Mouse (Mus musculus) neural tube, embryonic 13.5 days (tissue): Measurements from ENCODE around the gene Osbpl9. TPM values are rescaled to one million over a fixed set of nuclear protein-coding genes. Genes with fewer than 3 reads are reported as not detected.

Experiments
- ATAC-seq: fragments of 200-750 bp; cut with Nextera tagmentation; 2 replicates; pipeline ENCODE4 v1.8.0; 2017; ENCODE audit warnings: low read depth, mild to moderate bottlenecking, moderate TSS enrichment, moderate library complexity
- H3K27ac ChIP-seq: fragments of 300-500 bp; sonication (generic); replicated peaks from 2 replicates; pipeline ENCODE4 v1.5.1; 2015; ENCODE audit warnings: moderate library complexity, mild to moderate bottlenecking, inconsistent platforms
- H3K27me3 ChIP-seq: fragments of 300-500 bp; sonication (generic); 2 replicates; pipeline ENCODE4 v1.6.1; 2015; ENCODE audit warnings: mild to moderate bottlenecking, inconsistent platforms
- H3K36me3 ChIP-seq: fragments of 300-500 bp; sonication (generic); 2 replicates; pipeline ENCODE4 v1.6.1; 2015; ENCODE audit warnings: mild to moderate bottlenecking, inconsistent platforms
- H3K4me1 ChIP-seq: fragments of 300-500 bp; sonication (generic); replicated peaks from 2 replicates; pipeline ENCODE4 v1.6.1; 2015; ENCODE audit warnings: inconsistent platforms
- H3K4me2 ChIP-seq: fragments of 300-500 bp; sonication (generic); 2 replicates; pipeline ENCODE4 v1.6.1; 2015; ENCODE audit warnings: inconsistent platforms, mild to moderate bottlenecking, moderate library complexity
- H3K4me3 ChIP-seq: fragments of 300-500 bp; sonication (generic); 2 replicates; pipeline ENCODE4 v1.5.1; 2015; ENCODE audit warnings: mild to moderate bottlenecking, inconsistent platforms
- H3K9ac ChIP-seq: fragments of 300-500 bp; sonication (generic); 2 replicates; pipeline ENCODE4 v1.6.1; 2015; ENCODE audit warnings: moderate library complexity, mild to moderate bottlenecking, inconsistent platforms
- H3K9me3 ChIP-seq: fragments of 300-500 bp; sonication (generic); 2 replicates; pipeline ENCODE4 v1.6.1; 2016; ENCODE audit warnings: inconsistent platforms
- WGBS: fragments of 180-500 bp; shearing (Covaris S2); methylation state at CpG from one replicate; pipeline ENCODE4 v1.1.7; 2015; 5-methylcytosine and 5-hydroxymethylcytosine counted together
- polyA plus RNA-seq: library from polyadenylated mRNA; unstranded; fragments of >200 nt; fragmentation: Nextera tagmentation; extraction: Ambion mirVana; gene quantifications from 2 replicates; pipeline ENCODE4 v1.2.1, GENCODE M21; 2015

Gene Osbpl9
- polyA plus RNA-seq, 1 experiment from 2014 or later = 97.0 TPM

- peaks cover 76% of the 10 kb centered on the region for H3K36me3 ChIP-seq
- H3K27me3 ChIP-seq = no peaks in the 10 kb centered on the region
- H3K27ac ChIP-seq = no peak overlapping the region
- H3K4me2 ChIP-seq = no peak overlapping the region
- H3K9ac ChIP-seq = no peak overlapping the region
- no peaks in the 10 kb centered on the region for H3K9me3 ChIP-seq
- ATAC-seq = no peak
- 74% methylated on average over 9 of the region's 9 CpGs for WGBS
- H3K4me3 ChIP-seq = no peak overlapping the region
- H3K4me1 ChIP-seq = 0 out of 2 replicates have a peak, but pooled peaks cover 7% of the 10 kb centered on the region
Observed at GRCm38 (mm10) chr4:109054003-109054402, 148.1 kb downstream of the Osbpl9 start.

- 0 out of 2 replicates have a peak, but pooled peaks cover 7% of the 10 kb centered on the region for H3K4me1 ChIP-seq
- no peaks in the 10 kb centered on the region for H3K9me3 ChIP-seq
- peaks cover 72% of the 10 kb centered on the region for H3K36me3 ChIP-seq
- no peak for ATAC-seq
- no peak overlapping the region for H3K4me3 ChIP-seq
- peak overlapping the region; percentile 33; the same call in 1 of the 2 replicates for H3K27ac ChIP-seq
- no peak overlapping the region for H3K4me2 ChIP-seq
- H3K9ac ChIP-seq = no peak overlapping the region
- H3K27me3 ChIP-seq = no peaks in the 10 kb centered on the region
- WGBS = no CpG with 5 or more reads among the region's 1 CpGs
Observed at GRCm38 (mm10) chr4:109052282-109052681, 149.8 kb downstream of the Osbpl9 start.

GRCm38 (mm10) chr4:109048258-109048657 is 153.8 kb downstream of the Osbpl9 start:
- Histone ChIP-seq H3K27ac (no peak overlapping the region), H3K9ac (no peak overlapping the region), H3K4me1 (0 out of 2 replicates have a peak, but pooled peaks cover 7% of the 10 kb centered on the region), H3K36me3 (peaks cover 83% of the 10 kb centered on the region), H3K4me2 (no peak overlapping the region), H3K4me3 (no peak overlapping the region), H3K27me3 (no peaks in the 10 kb centered on the region), H3K9me3 (no peaks in the 10 kb centered on the region)
- WGBS = 82% methylated on average over 4 of the region's 4 CpGs
- ATAC-seq = no peak

GRCm38 (mm10) chr4:109043756-109044155 is 158.3 kb downstream of the Osbpl9 start:
- ATAC-seq = no peak
- Histone ChIP-seq H3K9ac (no peak overlapping the region), H3K9me3 (no peaks in the 10 kb centered on the region), H3K4me2 (no peak overlapping the region), H3K27ac (no peak overlapping the region), H3K4me3 (no peak overlapping the region), H3K4me1 (no peaks in the 10 kb centered on the region), H3K27me3 (no peaks in the 10 kb centered on the region), H3K36me3 (peaks cover 91% of the 10 kb centered on the region)
- 77% methylated on average over 5 of the region's 5 CpGs for WGBS

GRCm38 (mm10) chr4:109043294-109043693 is 158.8 kb downstream of the Osbpl9 start:
- 85% methylated on average over 5 of the region's 5 CpGs for WGBS
- Histone ChIP-seq H3K9me3 (no peaks in the 10 kb centered on the region), H3K36me3 (peaks cover 93% of the 10 kb centered on the region), H3K9ac (no peak overlapping the region), H3K4me1 (no peaks in the 10 kb centered on the region), H3K27me3 (no peaks in the 10 kb centered on the region), H3K4me3 (no peak overlapping the region), H3K4me2 (no peak overlapping the region), H3K27ac (no peak overlapping the region)
- ATAC-seq = no peak

- no peaks in the 10 kb centered on the region for H3K27me3 ChIP-seq
- WGBS = 91% methylated on average over 4 of the region's 4 CpGs
- H3K36me3 ChIP-seq = peaks cover 91% of the 10 kb centered on the region
- H3K4me1 ChIP-seq = no peaks in the 10 kb centered on the region
- no peak for ATAC-seq
- H3K9ac ChIP-seq = no peak overlapping the region
- no peak overlapping the region for H3K27ac ChIP-seq
- no peaks in the 10 kb centered on the region for H3K9me3 ChIP-seq
- H3K4me2 ChIP-seq = no peak overlapping the region
- H3K4me3 ChIP-seq = no peak overlapping the region
Observed at GRCm38 (mm10) chr4:109042739-109043138, 159.3 kb downstream of the Osbpl9 start.

- Histone ChIP-seq H3K4me3 (no peak overlapping the region), H3K36me3 (peaks cover 70% of the 10 kb centered on the region), H3K9ac (no peak overlapping the region), H3K27me3 (no peaks in the 10 kb centered on the region), H3K4me1 (no peaks in the 10 kb centered on the region), H3K27ac (no peak overlapping the region), H3K9me3 (no peaks in the 10 kb centered on the region), H3K4me2 (no peak overlapping the region)
- ATAC-seq = no peak
Observed at GRCm38 (mm10) chr4:109036327-109036726, 165.7 kb downstream of the Osbpl9 start.

- no peaks in the 10 kb centered on the region for H3K9me3 ChIP-seq
- ATAC-seq = no peak
- WGBS = 98% methylated on average over 2 of the region's 2 CpGs
- no peak overlapping the region for H3K4me2 ChIP-seq
- no peaks in the 10 kb centered on the region for H3K27me3 ChIP-seq
- no peak overlapping the region for H3K27ac ChIP-seq
- H3K4me1 ChIP-seq = no peaks in the 10 kb centered on the region
- H3K9ac ChIP-seq = no peak overlapping the region
- no peak overlapping the region for H3K4me3 ChIP-seq
- H3K36me3 ChIP-seq = peaks cover 68% of the 10 kb centered on the region
Observed at GRCm38 (mm10) chr4:109030266-109030665, 171.8 kb downstream of the Osbpl9 start.

GRCm38 (mm10) chr4:109029857-109030256 is 172.2 kb downstream of the Osbpl9 start:
- Histone ChIP-seq H3K4me1 (no peaks in the 10 kb centered on the region), H3K36me3 (peaks cover 70% of the 10 kb centered on the region), H3K4me2 (no peak overlapping the region), H3K9me3 (no peaks in the 10 kb centered on the region), H3K9ac (no peak overlapping the region), H3K27ac (no peak overlapping the region), H3K27me3 (no peaks in the 10 kb centered on the region), H3K4me3 (no peak overlapping the region)
- ATAC-seq = no peak
- WGBS = 94% methylated on average over 2 of the region's 2 CpGs

- Histone ChIP-seq H3K4me3 (no peak overlapping the region), H3K36me3 (peaks cover 58% of the 10 kb centered on the region), H3K4me1 (no peaks in the 10 kb centered on the region), H3K27me3 (no peaks in the 10 kb centered on the region), H3K9ac (no peak overlapping the region), H3K4me2 (no peak overlapping the region), H3K9me3 (no peaks in the 10 kb centered on the region), H3K27ac (no peak overlapping the region)
- 43% methylated on average over 3 of the region's 3 CpGs for WGBS
- no peak for ATAC-seq
Observed at GRCm38 (mm10) chr4:109026543-109026942, 175.5 kb downstream of the Osbpl9 start.

- H3K27me3 ChIP-seq = no peaks in the 10 kb centered on the region
- H3K36me3 ChIP-seq = peaks cover 46% of the 10 kb centered on the region
- no peaks in the 10 kb centered on the region for H3K4me1 ChIP-seq
- no peak for ATAC-seq
- H3K9ac ChIP-seq = no peak overlapping the region
- 71% methylated on average over 3 of the region's 3 CpGs for WGBS
- H3K9me3 ChIP-seq = no peaks in the 10 kb centered on the region
- no peak overlapping the region for H3K4me3 ChIP-seq
- no peak overlapping the region for H3K4me2 ChIP-seq
- no peak overlapping the region for H3K27ac ChIP-seq
Observed at GRCm38 (mm10) chr4:109025061-109025460, 177.0 kb downstream of the Osbpl9 start.

- H3K27me3 ChIP-seq = no peaks in the 10 kb centered on the region
- ATAC-seq = no peak
- peaks cover 43% of the 10 kb centered on the region for H3K36me3 ChIP-seq
- H3K9me3 ChIP-seq = no peaks in the 10 kb centered on the region
- H3K4me1 ChIP-seq = no peaks in the 10 kb centered on the region
- no peak overlapping the region for H3K9ac ChIP-seq
- no peak overlapping the region for H3K27ac ChIP-seq
- 88% methylated on average over 1 of the region's 1 CpGs for WGBS
- H3K4me2 ChIP-seq = no peak overlapping the region
- no peak overlapping the region for H3K4me3 ChIP-seq
Observed at GRCm38 (mm10) chr4:109021976-109022375, 180.1 kb downstream of the Osbpl9 start.

GRCm38 (mm10) chr4:109019301-109019700 is 182.8 kb downstream of the Osbpl9 start:
- Histone ChIP-seq H3K36me3 (peaks cover 34% of the 10 kb centered on the region), H3K27me3 (no peaks in the 10 kb centered on the region), H3K4me2 (no peak overlapping the region), H3K9me3 (no peaks in the 10 kb centered on the region), H3K4me1 (no peaks in the 10 kb centered on the region), H3K4me3 (no peak overlapping the region), H3K27ac (no peak overlapping the region), H3K9ac (no peak overlapping the region)
- no peak for ATAC-seq
- 74% methylated on average over 4 of the region's 4 CpGs for WGBS
